Mouse (Mus musculus) heart, postnatal 10 days (tissue): Measurements from ENCODE around the gene Dapk1. TPM values are rescaled to one million over a fixed set of nuclear protein-coding genes. Genes with fewer than 3 reads are reported as not detected.

Source experiments
- DNase-seq, 2 experiments: peaks; one replicate each; pipeline ENCODE4 v3.0.0; 2021
- intact Hi-C: fragments of 180-260 bp; cut with DNase I; formaldehyde crosslinking; loops from one replicate; pipeline ENCODE4 v1.15.1; 2025
- total RNA-seq, 2 experiments: library from RNA; stranded (reverse); gene quantifications; 2 replicates each; pipeline ENCODE4 v1.2.3; 2021

Dapk1 gene
- total RNA-seq, 2 experiments from 2014 or later: 25.4 to 25.9 TPM

- DNase-seq: no peak
- intact Hi-C loops: no loop called here
These were observed 128.8 kb downstream of the Dapk1 start for GRCm38 (mm10) chr13:60730587-60730986.

- DNase-seq: no peak
- intact Hi-C loops: no loop called here
These were observed 129.3 kb downstream of the Dapk1 start for GRCm38 (mm10) chr13:60731001-60731400.

DNA sequence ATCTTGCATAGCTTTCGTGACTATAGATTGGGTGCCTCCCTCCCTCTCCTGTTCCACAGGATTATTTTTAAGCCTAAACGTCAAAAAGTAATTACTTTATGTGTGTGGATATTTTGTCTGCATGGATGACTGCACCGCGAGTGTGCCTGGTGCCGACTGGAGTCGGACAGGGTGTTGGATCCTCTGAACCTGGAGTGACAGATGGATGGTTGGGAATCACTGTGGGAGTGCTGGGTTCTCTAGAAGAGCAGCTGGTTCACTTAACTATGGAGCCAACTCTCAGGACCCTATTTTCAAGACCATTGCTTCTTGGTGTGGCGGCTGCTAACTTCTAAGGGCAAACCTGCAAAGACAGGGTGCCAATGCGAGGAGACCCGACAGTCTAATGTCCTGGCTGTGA is 133.6 kb downstream of the Dapk1 start:
- intact Hi-C loops: loop anchor here (5.0 kb wide), 2 partner anchors 38 to 558 kb away; partner anchors contain the start of gene Gas1
- no peak for DNase-seq

GRCm38 (mm10) chr13:60736421-60737105 is 134.8 kb downstream of the Dapk1 start:
- intact Hi-C loops: loop anchor here (5.0 kb wide), 2 partner anchors 39 to 559 kb away; partner anchors contain the start of gene Gas1
- no peak for DNase-seq

- intact Hi-C loops: loop anchor here (1.0 to 5.0 kb wide), 4 partner anchors 40 to 560 kb away; partner anchors contain the start of gene Gas1
- peak; percentile 91 for DNase-seq
These were observed 136.0 kb downstream of the Dapk1 start for GRCm38 (mm10) chr13:60737632-60738324.

DNA sequence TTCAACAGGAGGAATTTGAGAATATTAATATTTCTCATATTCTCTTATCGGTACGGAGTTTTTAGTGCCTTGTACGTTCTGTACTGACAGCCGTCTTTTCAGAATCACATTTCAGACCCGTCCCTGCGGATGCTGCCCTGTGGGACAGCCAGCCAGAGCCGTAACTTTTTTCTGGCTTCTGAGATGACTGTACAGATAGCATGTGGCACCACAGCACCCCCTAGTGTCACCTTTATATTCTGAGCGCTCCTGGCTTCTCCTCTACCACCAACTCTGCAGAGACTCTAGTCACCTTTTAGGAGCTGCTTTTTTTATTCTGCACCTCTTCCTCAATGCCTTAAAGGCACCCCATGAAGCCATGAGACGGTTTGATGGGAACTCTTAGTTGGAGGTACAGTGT is 136.7 kb downstream of the Dapk1 start:
- peak; percentile 85 to 87 for DNase-seq
- intact Hi-C loops: loop anchor here (1.0 to 5.0 kb wide), 4 partner anchors 41 to 561 kb away; partner anchors contain the start of gene Gas1

- intact Hi-C loops: loop anchor here (5.0 kb wide), 1 partner anchor 898 kb away; no protein-coding TSS in a partner anchor
These were observed 138.5 kb downstream of the Dapk1 start for GRCm38 (mm10) chr13:60740248-60740647.

GRCm38 (mm10) chr13:60742611-60743010 is 140.9 kb downstream of the Dapk1 start:
- intact Hi-C loops: loop anchor here (5.0 kb wide), 1 partner anchor 900 kb away; no protein-coding TSS in a partner anchor
- no peak for DNase-seq

More at GRCm38 (mm10) chr13:60740248-60740647, 138.5 kb downstream of the Dapk1 start:
- DNase-seq: no peak

DNA sequence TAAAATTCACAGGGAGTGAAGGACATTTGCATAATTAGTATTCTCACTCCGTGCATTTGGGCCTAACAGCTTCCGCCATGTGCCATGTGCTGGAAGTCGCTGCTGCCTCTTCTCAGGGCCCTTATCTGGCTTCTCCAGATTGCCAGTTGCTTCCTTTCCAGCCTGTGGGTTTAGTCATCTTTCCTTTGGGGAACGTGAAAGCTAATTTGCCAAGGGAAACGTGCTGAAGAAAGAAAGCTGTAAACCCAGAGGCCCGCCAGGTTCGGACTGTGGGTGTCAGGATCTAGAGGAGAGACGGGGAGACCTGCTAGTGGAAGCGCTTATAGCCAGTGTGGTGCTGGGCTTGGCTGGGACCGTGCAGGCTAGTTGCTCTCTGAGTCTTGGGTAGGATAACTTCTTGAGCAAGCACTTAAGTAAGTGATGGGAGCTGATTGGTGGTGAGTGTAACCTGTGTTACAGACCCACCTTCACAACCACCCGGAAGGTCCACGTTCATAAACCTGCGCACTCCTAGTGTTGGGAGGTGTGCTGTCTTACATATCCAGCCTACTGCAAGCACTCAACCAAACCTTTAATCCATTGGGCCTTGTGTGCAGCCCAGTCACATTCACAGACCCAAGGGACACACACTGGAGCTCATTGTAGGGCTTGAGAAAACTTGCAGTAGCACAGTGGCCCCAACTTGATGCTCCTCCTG is 141.8 kb downstream of the Dapk1 start:
- DNase-seq: peak; percentile 25 to 44

GRCm38 (mm10) chr13:60744078-60744460 is 142.3 kb downstream of the Dapk1 start:
- peak; percentile 89 to 96 for DNase-seq
- intact Hi-C loops: loop anchor here (1.0 to 5.0 kb wide), 2 partner anchors 265 to 902 kb away; no protein-coding TSS in a partner anchor

More for the DNA sequence above, 141.8 kb downstream of the Dapk1 start:
- intact Hi-C loops: loop anchor here (1.0 to 5.0 kb wide), 2 partner anchors 264 to 901 kb away; no protein-coding TSS in a partner anchor

DNA sequence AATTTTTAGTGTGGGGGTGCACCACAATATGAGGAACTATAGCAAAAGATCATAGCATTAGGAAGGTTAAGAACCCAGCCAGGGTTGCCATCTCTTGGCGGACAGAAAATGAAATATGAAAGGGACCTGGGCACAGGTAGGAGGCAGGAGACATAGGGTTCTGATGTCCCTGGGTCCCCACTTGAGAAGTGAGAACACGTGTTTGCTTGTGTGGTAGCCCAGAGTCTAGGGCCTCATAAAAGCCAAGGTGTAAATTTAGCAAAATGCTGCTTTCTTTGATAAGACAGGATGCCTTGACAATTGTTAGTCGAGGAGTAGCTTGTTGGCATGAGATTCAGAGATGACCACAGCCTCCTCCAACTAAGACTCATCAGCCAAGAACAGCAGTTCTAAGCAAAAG is 143.0 kb downstream of the Dapk1 start:
- intact Hi-C loops: loop anchor here (1.0 to 5.0 kb wide), 2 partner anchors 265 to 902 kb away; no protein-coding TSS in a partner anchor
- no peak for DNase-seq

DNA sequence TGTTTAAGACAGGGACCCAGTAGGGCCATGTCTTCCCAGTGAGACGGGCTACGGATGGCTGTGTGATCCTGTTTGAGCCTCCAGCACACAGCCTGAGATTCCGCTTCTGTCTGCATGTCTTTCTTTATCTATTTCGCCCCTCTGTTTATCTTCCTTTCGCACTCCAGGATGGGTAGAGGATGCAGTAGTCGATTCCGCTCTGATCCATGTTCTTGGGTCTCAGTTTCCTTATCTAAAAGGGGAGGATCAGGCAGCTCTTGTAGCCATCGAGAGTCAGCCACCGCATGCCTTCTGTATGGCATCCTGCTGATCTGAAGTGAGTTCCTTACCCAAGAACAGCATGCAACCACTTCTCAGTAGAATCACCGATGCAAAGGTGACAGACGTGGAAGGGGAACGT is 143.6 kb downstream of the Dapk1 start:
- DNase-seq: no peak
- intact Hi-C loops: no loop called here

- intact Hi-C loops: no loop called here
- DNase-seq: peak in 1 of 2 experiments; percentile 43
These were observed 144.5 kb downstream of the Dapk1 start for GRCm38 (mm10) chr13:60746271-60746670.

- no peak for DNase-seq
- intact Hi-C loops: no loop called here
These were observed 145.5 kb downstream of the Dapk1 start for GRCm38 (mm10) chr13:60747201-60747600.

DNA sequence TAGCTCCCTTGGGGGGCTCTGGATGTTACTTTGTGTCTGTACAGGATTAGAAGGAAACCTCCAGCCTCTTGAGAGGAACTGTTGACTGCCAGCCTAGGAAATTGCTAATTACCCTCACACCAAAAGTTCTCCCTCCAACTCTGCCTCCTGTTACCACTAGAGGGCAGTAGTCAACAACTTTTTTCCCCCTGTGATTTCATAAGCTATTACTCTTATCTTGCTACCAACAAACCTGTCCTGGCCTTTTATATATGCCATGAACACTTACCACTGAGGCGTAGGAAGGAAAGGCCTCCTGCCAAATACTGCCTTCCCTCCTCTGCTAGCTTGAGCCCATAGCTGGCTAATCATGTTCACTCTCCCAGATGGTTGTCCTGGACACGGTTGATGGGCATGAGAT is 146.8 kb downstream of the Dapk1 start:
- no peak for DNase-seq
- intact Hi-C loops: no loop called here

- intact Hi-C loops: loop anchor here (10.0 kb wide), 1 partner anchor 414 kb away; the partner anchor contains the start of gene Ctsr
- no peak for DNase-seq
These were observed 149.2 kb downstream of the Dapk1 start for GRCm38 (mm10) chr13:60750930-60751329.

DNA sequence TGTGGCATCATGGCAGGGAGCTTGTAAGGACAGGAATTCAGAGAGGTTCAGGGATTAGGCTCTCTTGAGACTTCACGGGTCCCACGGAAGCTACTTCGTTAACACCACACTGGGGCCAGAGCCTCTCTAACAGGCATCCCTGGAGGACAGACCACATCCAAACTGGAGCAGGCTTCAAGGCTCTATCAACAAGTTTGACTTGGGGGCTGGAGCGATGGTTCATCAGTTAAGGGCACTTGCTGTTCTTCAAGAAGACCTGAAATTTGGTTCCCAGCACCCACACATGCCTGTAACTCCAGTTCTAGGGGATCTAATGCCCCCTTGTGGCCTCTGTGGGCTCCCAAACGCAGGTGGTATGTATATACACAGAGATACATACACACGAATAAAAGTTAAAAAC is 151.5 kb downstream of the Dapk1 start:
- DNase-seq: no peak

DNA sequence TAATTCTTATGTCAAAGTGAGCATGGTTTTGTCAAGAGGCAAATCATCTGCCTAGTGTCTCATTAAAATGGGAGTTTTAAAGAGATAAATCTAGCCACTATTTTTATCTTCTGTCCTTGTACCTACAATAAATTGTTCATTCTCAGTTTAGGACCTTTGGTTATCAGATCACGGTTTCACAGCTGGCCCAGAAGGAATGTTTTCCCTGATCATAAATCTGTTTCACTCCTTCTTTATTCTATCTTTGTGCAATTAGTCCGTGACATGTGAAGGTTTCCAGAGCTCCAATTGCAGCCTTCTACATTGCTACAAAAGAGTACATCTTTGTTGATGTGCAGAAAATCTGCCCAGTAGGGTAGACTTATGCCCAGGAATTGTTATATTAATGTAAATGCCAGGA is 153.5 kb downstream of the Dapk1 start:
- intact Hi-C loops: loop anchor here (5.0 to 10.0 kb wide), 2 partner anchors 410 to 487 kb away; partner anchors contain the start of gene Ctsr

More for the DNA sequence above, 151.5 kb downstream of the Dapk1 start:
- intact Hi-C loops: loop anchor here (10.0 kb wide), 1 partner anchor 412 kb away; the partner anchor contains the start of gene Ctsr

DNA sequence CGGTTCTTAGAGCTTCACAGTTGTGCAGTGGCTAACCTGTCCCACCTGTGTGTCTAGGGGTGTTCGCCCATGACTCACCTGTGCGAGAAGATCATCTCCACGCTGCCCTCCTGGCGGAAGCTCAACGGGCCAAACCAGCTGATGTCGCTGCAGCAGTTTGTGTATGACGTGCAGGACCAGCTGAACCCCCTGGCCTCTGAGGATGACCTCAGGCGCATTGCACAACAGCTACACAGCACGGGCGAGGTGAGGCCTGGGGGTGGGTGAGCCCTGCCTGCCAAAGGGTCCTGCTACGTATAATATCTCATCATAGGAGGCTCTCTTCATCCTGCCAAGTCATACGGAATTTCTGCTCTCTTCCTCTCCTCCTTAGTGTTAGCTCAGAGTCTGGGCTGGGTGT is 155.5 kb downstream of the Dapk1 start:
- DNase-seq: no peak
- intact Hi-C loops: loop anchor here (5.0 to 10.0 kb wide), 2 partner anchors 408 to 485 kb away; partner anchors contain the start of gene Ctsr

More for the DNA sequence above, 153.5 kb downstream of the Dapk1 start:
- DNase-seq: no peak

DNA sequence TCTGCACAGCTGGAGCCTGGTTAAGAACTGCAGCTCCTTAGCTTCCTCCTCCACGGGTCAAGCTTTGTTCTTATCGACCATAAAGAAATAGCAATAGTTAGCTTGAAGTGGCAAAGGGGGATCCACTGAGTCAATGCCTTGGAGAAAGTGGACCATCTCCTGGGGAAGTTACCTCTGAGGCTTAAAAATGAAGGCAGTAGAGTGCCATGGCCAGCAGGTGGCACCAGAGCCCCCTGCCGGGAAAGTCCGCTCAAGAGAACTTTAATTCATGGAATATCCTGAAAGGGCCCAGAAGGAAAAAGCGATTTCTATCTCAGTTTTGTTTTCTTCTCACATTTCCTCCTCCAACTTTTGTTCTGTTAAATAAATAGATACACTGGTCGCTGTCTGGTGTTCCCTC is 157.4 kb downstream of the Dapk1 start:
- DNase-seq: peak; percentile 55 to 72
- intact Hi-C loops: loop anchor here (1.0 to 10.0 kb wide), 3 partner anchors 60 to 483 kb away; partner anchors contain the start of gene Ctsr
